Mouse (Mus musculus) limb, embryonic 12.5 days (tissue): Measurements from ENCODE around the gene Surf2. TPM values are rescaled to one million over a fixed set of nuclear protein-coding genes. Genes with fewer than 3 reads are reported as not detected.

Source experiments
- ATAC-seq: fragments of 200-750 bp; cut with Nextera tagmentation; 2 replicates; pipeline ENCODE4 v1.8.0; 2017; ENCODE audit warnings: low read depth, moderate TSS enrichment; ENCODE audit not compliant: insufficient number of reproducible peaks, insufficient read depth, low FRiP score, low TSS enrichment
- H3K27ac ChIP-seq: fragments of 300-500 bp; sonication (generic); 2 replicates; pipeline ENCODE4 v1.5.1; 2016; ENCODE audit warnings: mild to moderate bottlenecking, moderate library complexity
- H3K27me3 ChIP-seq: fragments of 300-500 bp; sonication (generic); 2 replicates; pipeline ENCODE4 v1.6.1; 2016; ENCODE audit warnings: mild to moderate bottlenecking, moderate library complexity
- H3K36me3 ChIP-seq: fragments of 300-500 bp; sonication (generic); 2 replicates; pipeline ENCODE4 v1.6.1; 2016; ENCODE audit warnings: mild to moderate bottlenecking, moderate library complexity
- H3K4me1 ChIP-seq: fragments of 300-500 bp; sonication (generic); replicated peaks from 2 replicates; pipeline ENCODE4 v1.6.1; 2016
- H3K4me2 ChIP-seq: fragments of 300-500 bp; sonication (generic); 2 replicates; pipeline ENCODE4 v1.6.1; 2016; ENCODE audit warnings: mild to moderate bottlenecking, moderate library complexity
- H3K4me3 ChIP-seq: fragments of 300-500 bp; sonication (generic); replicated peaks from 2 replicates; pipeline ENCODE4 v1.5.1; 2016; ENCODE audit warnings: mild to moderate bottlenecking
- H3K9ac ChIP-seq: fragments of 300-500 bp; sonication (generic); replicated peaks from 2 replicates; pipeline ENCODE4 v1.6.1; 2016; ENCODE audit warnings: mild to moderate bottlenecking, moderate library complexity
- H3K9me3 ChIP-seq: fragments of 300-500 bp; sonication (generic); 2 replicates; pipeline ENCODE4 v1.6.1; 2016; ENCODE audit warnings: mild to moderate bottlenecking, moderate library complexity
- WGBS: fragments of 180-500 bp; shearing (Covaris S2); methylation state at CpG from one replicate; pipeline ENCODE4 v1.1.7; 2016; 5-methylcytosine and 5-hydroxymethylcytosine counted together
- polyA plus RNA-seq: library from polyadenylated mRNA; unstranded; fragments of >200 nt; fragmentation: Nextera tagmentation; extraction: Ambion mirVana; gene quantifications from 2 replicates; pipeline ENCODE4 v1.2.1, GENCODE M21; 2016

The Surf2 gene
- polyA plus RNA-seq, 1 experiment from 2014 or later = 45.5 TPM

- Histone ChIP-seq H3K27me3 (no peaks in the 10 kb centered on the region), H3K4me2 (peak overlapping the region; percentile 73), H3K9me3 (peaks cover 5% of the 10 kb centered on the region; the same call in 1 of the 2 replicates), H3K36me3 (peaks cover 27% of the 10 kb centered on the region), H3K27ac (peak overlapping the region; percentile 98), H3K4me1 (peaks cover 20% of the 10 kb centered on the region), H3K9ac (peak overlapping the region; percentile 85), H3K4me3 (peak overlapping the region; percentile 70)
- WGBS = 15% methylated on average over 14 of the region's 14 CpGs
- ATAC-seq = peak; percentile 27; the same call in 1 of the 2 replicates
Measured at GRCm38 (mm10) chr2:26964724-26965370, 48.7 kb downstream of the Surf2 start.

- Histone ChIP-seq H3K4me3 (no peak overlapping the region), H3K4me1 (peaks cover 16% of the 10 kb centered on the region), H3K36me3 (peaks cover 2% of the 10 kb centered on the region; the same call in 1 of the 2 replicates), H3K4me2 (no peak overlapping the region), H3K9me3 (peaks cover 5% of the 10 kb centered on the region; the same call in 1 of the 2 replicates), H3K27me3 (0 out of 2 replicates have a peak, but pooled peaks cover 5% of the 10 kb centered on the region), H3K9ac (no peak overlapping the region), H3K27ac (no peak overlapping the region)
- no peak for ATAC-seq
- 79% methylated on average over 2 of the region's 2 CpGs for WGBS
Measured at GRCm38 (mm10) chr2:26967262-26967661, 51.1 kb downstream of the Surf2 start.

Other genes with a start within 250 kb of the Surf2 start
- gene Lcn4, start 245.1 kb upstream of the Surf2 start, polyA plus RNA-seq = not detected in 2 replicates
- not detected in 2 replicates for gene Abo, start 51.4 kb upstream of the Surf2 start, polyA plus RNA-seq
- gene Surf6, start 13.5 kb upstream of the Surf2 start, polyA plus RNA-seq = 33.5 and 36.2 TPM in 2 replicates
- gene Med22, start 5.7 kb upstream of the Surf2 start, polyA plus RNA-seq = 62.4 and 66.5 TPM in 2 replicates
- gene Rpl7a, start 5.6 kb upstream of the Surf2 start, polyA plus RNA-seq = 600 and 634 TPM in 2 replicates
- 53.7 and 54.2 TPM in 2 replicates for gene Surf1, start 163 bp downstream of the Surf2 start, polyA plus RNA-seq
- gene Surf4, start 17.6 kb downstream of the Surf2 start, polyA plus RNA-seq = 187 and 188 TPM in 2 replicates
- gene Stkld1, start 17.7 kb downstream of the Surf2 start, polyA plus RNA-seq = 0.13 TPM in 1 of 2 replicates, not detected in the other
- gene Rexo4, start 48.0 kb downstream of the Surf2 start, polyA plus RNA-seq = 54.0 and 54.7 TPM in 2 replicates
- 0.06 and 0.11 TPM in 2 replicates for gene Adamts13, start 57.0 kb downstream of the Surf2 start, polyA plus RNA-seq
- 96.5 and 100 TPM in 2 replicates for gene Cacfd1, start 93.6 kb downstream of the Surf2 start, polyA plus RNA-seq
- 1.5 and 1.8 TPM in 2 replicates for gene Slc2a6, start 111.6 kb downstream of the Surf2 start, polyA plus RNA-seq
- 16.9 and 24.6 TPM in 2 replicates for gene Mymk, start 155.8 kb downstream of the Surf2 start, polyA plus RNA-seq
- gene Adamtsl2, start 163.0 kb downstream of the Surf2 start, polyA plus RNA-seq = 11.8 and 12.3 TPM in 2 replicates
- 0.52 and 0.75 TPM in 2 replicates for gene Fam163b, start 226.1 kb downstream of the Surf2 start, polyA plus RNA-seq
- gene Dbh, start 248.9 kb downstream of the Surf2 start, polyA plus RNA-seq = 0.10 and 0.25 TPM in 2 replicates